Mouse (Mus musculus) heart, embryonic 16.5 days (tissue): ENCODE data around the gene Gm20538. TPM values are rescaled to one million over a fixed set of nuclear protein-coding genes. Genes with fewer than 3 reads are reported as not detected.
A peak's percentile ranks its signal among the peaks of the same experiment; 100 is the strongest.

Source experiments
- ATAC-seq: fragments of 200-750 bp; cut with Nextera tagmentation; replicated peaks from 2 replicates; pipeline ENCODE4 v1.8.0; 2017; ENCODE audit warnings: moderate number of reproducible peaks; ENCODE audit not compliant: insufficient read depth, low FRiP score; ENCODE audit errors: extremely low read depth
- H3K27ac ChIP-seq: fragments of 300-500 bp; sonication (generic); 2 replicates; pipeline ENCODE4 v1.5.1; 2014; ENCODE audit warnings: mild to moderate bottlenecking, low read length, control low read depth, moderate library complexity
- H3K27me3 ChIP-seq: fragments of 300-500 bp; sonication (generic); 2 replicates; pipeline ENCODE4 v1.6.1; 2014; ENCODE audit warnings: low read length, mixed read lengths; ENCODE audit not compliant: control insufficient read depth, insufficient read depth
- H3K36me3 ChIP-seq: fragments of 300-500 bp; sonication (generic); 2 replicates; pipeline ENCODE4 v1.6.1; 2014; ENCODE audit not compliant: control insufficient read depth, insufficient read depth
- H3K4me1 ChIP-seq: fragments of 300-500 bp; sonication (generic); 2 replicates; pipeline ENCODE4 v1.6.1; 2014; ENCODE audit warnings: low read length, mixed read lengths; ENCODE audit not compliant: control insufficient read depth, insufficient read depth
- H3K4me2 ChIP-seq: fragments of 300-500 bp; sonication (generic); 2 replicates; pipeline ENCODE4 v1.6.1; 2014; ENCODE audit warnings: low read depth, mild to moderate bottlenecking, control low read depth, low read length
- H3K4me3 ChIP-seq: fragments of 300-500 bp; sonication (generic); 2 replicates; pipeline ENCODE4 v1.5.1; 2014; ENCODE audit warnings: mild to moderate bottlenecking, control low read depth, low read length
- H3K9ac ChIP-seq: fragments of 300-500 bp; sonication (generic); 2 replicates; pipeline ENCODE4 v1.6.1; 2014; ENCODE audit warnings: low read length, control low read depth
- H3K9me3 ChIP-seq: fragments of 300-500 bp; sonication (generic); replicated peaks from 2 replicates; pipeline ENCODE4 v1.6.1; 2016; ENCODE audit warnings: low read length; ENCODE audit not compliant: control insufficient read depth
- WGBS: fragments of 180-500 bp; shearing (Covaris S2); extraction: QIAGEN DNeasy Blood & Tissue Kit; methylation state at CpG from one replicate; pipeline ENCODE4 v1.1.7; 2014; 5-methylcytosine and 5-hydroxymethylcytosine counted together
- polyA plus RNA-seq: library from polyadenylated mRNA; unstranded; fragments of >200 nt; fragmentation: Nextera tagmentation; extraction: Ambion mirVana; gene quantifications from 2 replicates; pipeline ENCODE4 v1.2.1, GENCODE M21; 2015

Gm20538 gene
- polyA plus RNA-seq, 1 experiment from 2014 or later, result not detected

- Histone ChIP-seq H3K9me3 (no peaks in the 10 kb centered on the region), H3K36me3 (peaks cover 19% of the 10 kb centered on the region; the same call in 1 of the 2 replicates), H3K9ac (no peak overlapping the region), H3K4me3 (no peak overlapping the region), H3K27me3 (no peaks in the 10 kb centered on the region), H3K4me1 (no peaks in the 10 kb centered on the region), H3K4me2 (no peak overlapping the region), H3K27ac (no peak overlapping the region)
- no peak for ATAC-seq
- whole genome bisulfite sequencing, result 68% methylated on average over 7 of the region's 7 CpGs
Measured at GRCm38 (mm10) chr19:44576275-44576674, 23.6 kb upstream of the Gm20538 start.

GRCm38 (mm10) chr19:44567763-44568162 is 15.1 kb upstream of the Gm20538 start:
- ATAC-seq, result no peak
- H3K9ac ChIP-seq, result no peak overlapping the region
- no peaks in the 10 kb centered on the region for H3K9me3 ChIP-seq
- no peaks in the 10 kb centered on the region for H3K27me3 ChIP-seq
- no peak overlapping the region for H3K4me3 ChIP-seq
- H3K4me2 ChIP-seq, result no peak overlapping the region
- peaks cover 49% of the 10 kb centered on the region for H3K36me3 ChIP-seq
- no peak overlapping the region for H3K27ac ChIP-seq
- peaks cover 14% of the 10 kb centered on the region for H3K4me1 ChIP-seq
- WGBS, result 82% methylated on average over 3 of the region's 3 CpGs

- H3K4me1 ChIP-seq, result peaks cover 14% of the 10 kb centered on the region
- no peaks in the 10 kb centered on the region for H3K9me3 ChIP-seq
- peaks cover 26% of the 10 kb centered on the region for H3K36me3 ChIP-seq
- H3K27me3 ChIP-seq, result no peaks in the 10 kb centered on the region
- WGBS, result 92% methylated on average over 14 of the region's 14 CpGs
- no peak overlapping the region for H3K9ac ChIP-seq
- no peak for ATAC-seq
- peak overlapping the region; percentile 83; the same call in 1 of the 2 replicates for H3K4me2 ChIP-seq
- H3K4me3 ChIP-seq, result no peak overlapping the region
- H3K27ac ChIP-seq, result no peak overlapping the region
Measured at GRCm38 (mm10) chr19:44564006-44564405, 11.4 kb upstream of the Gm20538 start.

GRCm38 (mm10) chr19:44562652-44563206 is 10.1 kb upstream of the Gm20538 start, which contains the start of gene Hif1an:
Gene Hif1an (plus strand): TSS chr19:44562850.
- peak within 1 kb of the TSS; percentile 88 for H3K4me3 ChIP-seq
- peak within 1 kb of the TSS; percentile 83 for H3K4me2 ChIP-seq
- no peaks in the 10 kb centered on the region for H3K27me3 ChIP-seq
- peak within 1 kb of the TSS; percentile 89 for H3K9ac ChIP-seq
- WGBS, result under 1% methylated on average over 33 of the region's 33 CpGs
- no peaks in the 10 kb centered on the region for H3K9me3 ChIP-seq
- peak; percentile 97 for ATAC-seq
- peaks cover 18% of the 10 kb centered on the region for H3K36me3 ChIP-seq
- peaks cover 14% of the 10 kb centered on the region for H3K4me1 ChIP-seq
- peak within 1 kb of the TSS; percentile 68 for H3K27ac ChIP-seq

GRCm38 (mm10) chr19:44554861-44555590 is 2.4 kb upstream of the Gm20538 start, which contains the start of gene Ndufb8:
Gene Ndufb8 (minus strand): TSS chr19:44555440.
- peak within 1 kb of the TSS; percentile 86 for H3K9ac ChIP-seq
- no peaks in the 10 kb centered on the region for H3K9me3 ChIP-seq
- H3K27ac ChIP-seq, result peak within 1 kb of the TSS; percentile 76
- WGBS, result under 1% methylated on average over 50 of the region's 50 CpGs
- H3K4me3 ChIP-seq, result peak within 1 kb of the TSS; percentile 65
- ATAC-seq, result peak; percentile 89
- peaks cover 33% of the 10 kb centered on the region for H3K36me3 ChIP-seq
- H3K27me3 ChIP-seq, result no peaks in the 10 kb centered on the region
- peaks cover 14% of the 10 kb centered on the region for H3K4me1 ChIP-seq
- peak within 1 kb of the TSS; percentile 70 for H3K4me2 ChIP-seq

- peak overlapping the region; percentile 70 for H3K4me2 ChIP-seq
- WGBS, result 2% methylated on average over 8 of the region's 8 CpGs
- no peaks in the 10 kb centered on the region for H3K27me3 ChIP-seq
- H3K4me3 ChIP-seq, result peak overlapping the region; percentile 65
- peak overlapping the region; percentile 86 for H3K9ac ChIP-seq
- peak overlapping the region; percentile 76 for H3K27ac ChIP-seq
- ATAC-seq, result 0 out of 2 replicates have a peak, but pooled peaks have one; percentile 4
- peaks cover 38% of the 10 kb centered on the region for H3K36me3 ChIP-seq
- peaks cover 14% of the 10 kb centered on the region for H3K4me1 ChIP-seq
- H3K9me3 ChIP-seq, result no peaks in the 10 kb centered on the region
Measured at GRCm38 (mm10) chr19:44554490-44554860, 1.8 kb upstream of the Gm20538 start.

- 0 out of 2 replicates have a peak overlapping the region, but pooled peaks have one; percentile 70 for H3K4me2 ChIP-seq
Measured at GRCm38 (mm10) chr19:44553286-44553685, 655 bp upstream of the Gm20538 start.

GRCm38 (mm10) chr19:44545321-44546041 is 7.2 kb downstream of the Gm20538 start, which contains the start of gene Sec31b:
Gene Sec31b (minus strand): TSS chr19:44545864.
- WGBS, result 2% methylated on average over 47 of the region's 47 CpGs
- peak; percentile 61 for ATAC-seq

More at GRCm38 (mm10) chr19:44553286-44553685, 655 bp upstream of the Gm20538 start:
- H3K27ac ChIP-seq, result no peak overlapping the region
- H3K4me3 ChIP-seq, result no peak overlapping the region
- ATAC-seq, result no peak
- peaks cover 14% of the 10 kb centered on the region for H3K4me1 ChIP-seq
- no peaks in the 10 kb centered on the region for H3K27me3 ChIP-seq
- peaks cover 50% of the 10 kb centered on the region for H3K36me3 ChIP-seq
- WGBS, result 93% methylated on average over 4 of the region's 4 CpGs
- no peaks in the 10 kb centered on the region for H3K9me3 ChIP-seq
- no peak overlapping the region for H3K9ac ChIP-seq

More at GRCm38 (mm10) chr19:44545321-44546041, 7.2 kb downstream of the Gm20538 start, which contains the start of gene Sec31b:
- H3K36me3 ChIP-seq, result peaks cover 27% of the 10 kb centered on the region
- peak within 1 kb of the TSS; percentile 85 for H3K9ac ChIP-seq
- H3K27ac ChIP-seq, result no peak within 1 kb of the TSS; the same call in 1 of the 2 replicates
- H3K4me2 ChIP-seq, result peak within 1 kb of the TSS; percentile 91
- H3K9me3 ChIP-seq, result peaks cover 7% of the 10 kb centered on the region
- no peaks in the 10 kb centered on the region for H3K27me3 ChIP-seq
- H3K4me1 ChIP-seq, result peaks cover 3% of the 10 kb centered on the region; the same call in 1 of the 2 replicates
- peak within 1 kb of the TSS; percentile 70 for H3K4me3 ChIP-seq
